Mouse (Mus musculus) stomach, postnatal 0 days (tissue): ENCODE data around the gene Gpd2. TPM values are rescaled to one million over a fixed set of nuclear protein-coding genes. Genes with fewer than 3 reads are reported as not detected.

Experiments used
- ATAC-seq: fragments of 200-750 bp; cut with Nextera tagmentation; 2 replicates; pipeline ENCODE4 v1.8.0; 2017; ENCODE audit not compliant: low FRiP score, low TSS enrichment
- DNase-seq: peaks from one replicate; pipeline ENCODE4 v3.0.0-alpha.2; 2016; ENCODE audit warnings: low spot score
- H3K27ac ChIP-seq: fragments of 300-500 bp; sonication (generic); replicated peaks from 2 replicates; pipeline ENCODE4 v1.5.1; 2014; ENCODE audit warnings: mild to moderate bottlenecking, control low read depth
- H3K27me3 ChIP-seq: fragments of 300-500 bp; sonication (generic); 2 replicates; pipeline ENCODE4 v1.6.1; 2014; ENCODE audit warnings: low read length; ENCODE audit not compliant: control insufficient read depth, insufficient read depth
- H3K36me3 ChIP-seq: fragments of 300-500 bp; sonication (generic); 2 replicates; pipeline ENCODE4 v1.6.1; 2014; ENCODE audit warnings: low read length, mixed read lengths; ENCODE audit not compliant: control insufficient read depth, insufficient read depth
- H3K4me1 ChIP-seq: fragments of 300-500 bp; sonication (generic); replicated peaks from 2 replicates; pipeline ENCODE4 v1.6.1; 2014; ENCODE audit warnings: antibody characterized with exemption; ENCODE audit not compliant: control insufficient read depth, insufficient read depth
- H3K4me2 ChIP-seq: fragments of 300-500 bp; sonication (generic); replicated peaks from 2 replicates; pipeline ENCODE4 v1.6.1; 2014; ENCODE audit warnings: low read depth, mild to moderate bottlenecking, control low read depth, moderate library complexity
- H3K4me3 ChIP-seq: fragments of 300-500 bp; sonication (generic); 2 replicates; pipeline ENCODE4 v1.5.1; 2014; ENCODE audit warnings: low read depth, low read length, control low read depth
- H3K9ac ChIP-seq: fragments of 300-500 bp; sonication (generic); 2 replicates; pipeline ENCODE4 v1.6.1; 2014; ENCODE audit warnings: mild to moderate bottlenecking, low read length, control low read depth, mixed read lengths
- H3K9me3 ChIP-seq: fragments of 300-500 bp; sonication (generic); 2 replicates; pipeline ENCODE4 v1.6.1; 2016; ENCODE audit warnings: low read length; ENCODE audit not compliant: control insufficient read depth
- CTCF ChIP-seq: IDR thresholded peaks from 2 replicates; pipeline ENCODE4 v1.5.1; 2016; ENCODE audit warnings: antibody characterized with exemption, low read depth, mild to moderate bottlenecking, moderate library complexity
- EP300 ChIP-seq: optimal IDR thresholded peaks from 2 replicates; pipeline ENCODE3; 2016; ENCODE audit warnings: antibody characterized with exemption
- WGBS: fragments of 180-500 bp; shearing (Covaris S2); extraction: QIAGEN DNeasy Blood & Tissue Kit; methylation state at CpG from one replicate; pipeline ENCODE4 v1.1.7; 2014; 5-methylcytosine and 5-hydroxymethylcytosine counted together
- polyA plus RNA-seq: library from polyadenylated mRNA; unstranded; fragments of >200 nt; fragmentation: Nextera tagmentation; extraction: Ambion mirVana; gene quantifications from 2 replicates; pipeline ENCODE4 v1.2.1, GENCODE M21; 2015

The Gpd2 gene
- polyA plus RNA-seq, 1 experiment from 2014 or later = 33.5 TPM

DNA sequence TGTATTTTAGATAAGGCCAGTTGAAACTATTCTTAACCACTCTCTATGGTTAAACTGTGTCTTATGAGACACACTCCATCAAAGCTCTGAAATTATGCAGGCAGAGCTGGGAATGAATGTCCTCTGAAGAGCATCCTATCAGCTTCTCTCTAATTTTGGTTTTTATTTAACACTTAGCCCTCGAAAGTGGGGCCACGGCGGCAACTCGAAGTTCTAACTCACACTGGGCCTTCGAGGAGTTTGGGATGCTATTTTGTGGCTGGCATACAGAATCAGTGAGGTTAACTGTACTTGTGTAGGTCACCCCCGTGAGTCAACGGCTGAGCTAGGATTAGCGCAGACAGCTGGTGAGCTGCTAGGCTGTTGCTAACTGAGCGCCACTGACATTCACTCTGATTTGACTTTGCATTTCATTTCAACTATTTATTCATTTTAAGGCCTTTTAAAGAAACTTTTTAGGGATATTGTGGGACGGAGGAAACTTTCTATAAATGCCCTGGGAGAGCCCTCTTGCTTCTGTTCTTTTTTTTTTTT lies 42.8 kb downstream of the Gpd2 start:
- no peak overlapping the region for H3K4me3 ChIP-seq
- no peaks in the 10 kb centered on the region for H3K36me3 ChIP-seq
- 75% methylated on average over 10 of the region's 10 CpGs for WGBS
- no peak for TF ChIP-seq EP300
- no peak for TF ChIP-seq CTCF
- H3K9me3 ChIP-seq = no peaks in the 10 kb centered on the region
- H3K4me2 ChIP-seq = no peak overlapping the region
- no peak overlapping the region for H3K9ac ChIP-seq
- DNase-seq = no peak
- H3K4me1 ChIP-seq = no peaks in the 10 kb centered on the region
- ATAC-seq = no peak
- no peak overlapping the region for H3K27ac ChIP-seq
- no peaks in the 10 kb centered on the region for H3K27me3 ChIP-seq

DNA sequence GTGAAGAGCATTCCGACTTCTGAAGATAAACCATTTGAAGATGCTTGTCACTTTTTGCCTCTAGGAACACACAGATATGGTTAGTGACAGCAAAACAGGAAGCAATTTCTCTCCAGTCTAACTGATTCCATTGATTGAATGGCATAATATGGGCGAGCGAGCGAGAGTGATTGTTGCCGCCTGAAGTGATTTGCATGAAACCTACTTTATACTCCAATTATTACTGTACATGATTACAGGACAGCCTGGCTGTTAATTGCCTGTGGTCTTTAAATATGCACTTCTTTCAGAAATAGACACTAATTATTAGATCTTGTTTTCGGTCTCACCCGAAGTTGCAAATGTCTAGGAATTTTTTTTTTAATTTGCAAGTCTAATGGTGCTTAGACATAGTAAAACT lies 46.4 kb downstream of the Gpd2 start:
- no peak overlapping the region for H3K9ac ChIP-seq
- H3K9me3 ChIP-seq = no peaks in the 10 kb centered on the region
- H3K27me3 ChIP-seq = no peaks in the 10 kb centered on the region
- H3K4me3 ChIP-seq = no peak overlapping the region
- no peak for TF ChIP-seq EP300
- no peaks in the 10 kb centered on the region for H3K4me1 ChIP-seq
- 92% methylated on average over 7 of the region's 7 CpGs for WGBS
- no peaks in the 10 kb centered on the region for H3K36me3 ChIP-seq
- ATAC-seq = no peak
- DNase-seq = no peak
- no peak overlapping the region for H3K27ac ChIP-seq
- H3K4me2 ChIP-seq = no peak overlapping the region

DNA sequence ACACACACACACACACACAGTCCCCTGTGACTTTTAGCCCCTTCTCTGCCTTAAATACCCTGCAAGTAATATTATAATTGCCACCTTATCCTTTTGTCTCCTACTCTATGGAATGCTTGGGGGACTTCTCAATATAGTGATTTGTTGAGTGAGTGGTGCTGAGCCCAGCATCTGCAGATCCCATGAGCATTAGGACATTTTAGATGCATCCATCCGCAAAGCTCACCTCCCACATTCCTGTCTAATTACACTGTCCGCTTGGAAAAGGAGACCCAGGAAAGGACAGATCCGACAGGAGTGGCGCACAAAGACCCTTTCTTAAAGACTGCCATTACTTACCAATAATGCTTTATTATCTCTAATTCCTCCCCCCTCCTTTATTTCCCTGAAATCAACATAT lies 47.8 kb downstream of the Gpd2 start:
- 87% methylated on average over 4 of the region's 4 CpGs for WGBS
- DNase-seq (no peak), ATAC-seq (no peak)
- TF ChIP-seq CTCF (no peak), EP300 (no peak)
- Histone ChIP-seq H3K27me3 (no peaks in the 10 kb centered on the region), H3K4me2 (no peak overlapping the region), H3K9ac (no peak overlapping the region), H3K9me3 (no peaks in the 10 kb centered on the region), H3K36me3 (no peaks in the 10 kb centered on the region), H3K4me1 (no peaks in the 10 kb centered on the region), H3K27ac (no peak overlapping the region), H3K4me3 (no peak overlapping the region)

- WGBS = 97% methylated on average over 1 of the region's 1 CpGs
- H3K27me3 ChIP-seq = no peaks in the 10 kb centered on the region
- DNase-seq (no peak), ATAC-seq (no peak)
- no peaks in the 10 kb centered on the region for H3K9me3 ChIP-seq
- H3K4me3 ChIP-seq = no peak overlapping the region
- H3K4me2 ChIP-seq = no peak overlapping the region
- no peak overlapping the region for H3K27ac ChIP-seq
- TF ChIP-seq EP300 (no peak), CTCF (no peak)
- no peaks in the 10 kb centered on the region for H3K36me3 ChIP-seq
- no peaks in the 10 kb centered on the region for H3K4me1 ChIP-seq
- no peak overlapping the region for H3K9ac ChIP-seq
These were observed 50.6 kb downstream of the Gpd2 start for GRCm38 (mm10) chr2:57287986-57288385.

- WGBS = 72% methylated on average over 2 of the region's 2 CpGs
- ATAC-seq = no peak
- Histone ChIP-seq H3K4me1 (no peaks in the 10 kb centered on the region), H3K9me3 (no peaks in the 10 kb centered on the region), H3K27me3 (no peaks in the 10 kb centered on the region), H3K4me3 (no peak overlapping the region), H3K4me2 (no peak overlapping the region), H3K36me3 (no peaks in the 10 kb centered on the region), H3K9ac (no peak overlapping the region), H3K27ac (no peak overlapping the region)
- DNase-seq = no peak
- TF ChIP-seq EP300 (no peak), CTCF (no peak)
These were observed 56.1 kb downstream of the Gpd2 start for GRCm38 (mm10) chr2:57293571-57293970.

GRCm38 (mm10) chr2:57296069-57296468 lies 58.6 kb downstream of the Gpd2 start:
- 60% methylated on average over 4 of the region's 4 CpGs for WGBS
- Histone ChIP-seq H3K27me3 (no peaks in the 10 kb centered on the region), H3K36me3 (no peaks in the 10 kb centered on the region), H3K27ac (no peak overlapping the region), H3K9me3 (no peaks in the 10 kb centered on the region), H3K4me2 (no peak overlapping the region), H3K9ac (no peak overlapping the region), H3K4me3 (no peak overlapping the region), H3K4me1 (no peaks in the 10 kb centered on the region)
- DNase-seq (no peak), ATAC-seq (no peak)
- TF ChIP-seq EP300 = no peak
- no peak for TF ChIP-seq CTCF
